Mouse (Mus musculus) cortical plate, adult 2 months (tissue): ENCODE results near the gene Tceal1.

ENCODE experiments used
- CTCF ChIP-seq: fragments of 200-500 bp; IDR thresholded peaks from 2 replicates; pipeline ENCODE4 v1.5.1; 2011; ENCODE audit warnings: mild to moderate bottlenecking, control low read depth, low read length; ENCODE audit not compliant: insufficient read depth; ENCODE audit errors: extremely low read depth
- POLR2A ChIP-seq: fragments of 200-500 bp; IDR thresholded peaks from 2 replicates; pipeline ENCODE4 v1.6.1; 2011; ENCODE audit warnings: mild to moderate bottlenecking, low read length, control low read depth; ENCODE audit not compliant: insufficient read depth; ENCODE audit errors: extremely low read depth

DNA sequence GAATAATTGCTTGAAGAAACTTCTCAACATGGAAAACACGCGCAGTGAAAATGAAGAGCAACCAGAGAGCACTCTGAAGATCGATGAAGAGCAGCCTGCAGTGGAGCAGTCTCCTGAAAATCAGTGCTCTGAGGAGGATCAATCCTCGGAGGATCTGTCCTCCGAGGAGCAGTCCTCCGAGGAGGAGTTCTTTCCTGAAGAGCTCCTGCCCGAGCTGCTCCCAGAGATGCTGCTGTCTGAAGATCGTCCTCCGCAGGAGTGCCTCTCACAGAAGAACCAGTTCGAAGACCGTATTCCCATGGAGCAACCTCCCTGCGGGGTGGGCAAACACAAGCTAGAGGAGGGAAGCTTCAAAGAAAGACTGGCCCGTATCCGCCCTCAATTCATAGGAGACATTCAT, 1.0 kb downstream of the Tceal1 start:
- TF ChIP-seq CTCF, result no peak
- TF ChIP-seq POLR2A, result 0 out of 2 replicates have a peak, but pooled peaks have one; percentile 9
